Mouse (Mus musculus): ENCODE results near the gene Scoc.

Scoc gene

GRCm38 (mm10) chr8:83397726-83398125 is 60.5 kb downstream of the Scoc start:
- DNase-seq = no peak

- no peak for DNase-seq
These were observed 61.5 kb downstream of the Scoc start for GRCm38 (mm10) chr8:83396680-83397079.

- no peak for DNase-seq
These were observed 63.9 kb downstream of the Scoc start for GRCm38 (mm10) chr8:83394325-83394724.

GRCm38 (mm10) chr8:83392521-83392920 is 65.7 kb downstream of the Scoc start:
- no peak for DNase-seq

GRCm38 (mm10) chr8:83390006-83390701 is 68.0 kb downstream of the Scoc start:
- DNase-seq = no peak

GRCm38 (mm10) chr8:83389316-83390005 is 68.7 kb downstream of the Scoc start, which contains the start of gene Clgn:
Gene Clgn (plus strand): TSS chr8:83389867.
- DNase-seq = peak; percentile 39 to 56

- DNase-seq = no peak
These were observed 75.3 kb downstream of the Scoc start for GRCm38 (mm10) chr8:83382850-83383249.

- no peak for DNase-seq
These were observed 77.2 kb downstream of the Scoc start for GRCm38 (mm10) chr8:83381016-83381415.

- DNase-seq = no peak
These were observed 78.0 kb downstream of the Scoc start for GRCm38 (mm10) chr8:83380141-83380540.
